Mouse (Mus musculus) cerebellum, adult 2 months (tissue): ENCODE data around the gene Prox1. TPM values are rescaled to one million over a fixed set of nuclear protein-coding genes. Genes with fewer than 3 reads are reported as not detected.

Experiments
- DNase-seq, 2 experiments: peaks; one replicate each; pipeline ENCODE4 v3.0.0; 2021
- H3K27ac ChIP-seq: fragments of 200-500 bp; 2 replicates; pipeline ENCODE4 v1.5.1; 2012; ENCODE audit warnings: low read length, control low read depth, inconsistent platforms; ENCODE audit not compliant: insufficient read depth
- H3K27me3 ChIP-seq: fragments of 200-500 bp; 2 replicates; pipeline ENCODE4 v1.6.1; 2012; ENCODE audit warnings: inconsistent platforms, mild to moderate bottlenecking, low read length, moderate library complexity; ENCODE audit not compliant: control insufficient read depth, insufficient read depth
- H3K4me1 ChIP-seq: fragments of 200-500 bp; 2 replicates; pipeline ENCODE4 v1.6.1; 2011; ENCODE audit warnings: low read length; ENCODE audit not compliant: control insufficient read depth, insufficient read depth
- H3K4me3 ChIP-seq: fragments of 200-500 bp; replicated peaks from 2 replicates; pipeline ENCODE3; 2011; ENCODE audit warnings: mild to moderate bottlenecking, low read depth, low read length, control low read depth; ENCODE audit not compliant: insufficient read depth
- CTCF ChIP-seq: fragments of 200-500 bp; IDR thresholded peaks from 2 replicates; pipeline ENCODE4 v1.5.1; 2011; ENCODE audit warnings: low read depth, mild to moderate bottlenecking, control low read depth, low read length, moderate library complexity, borderline replicate concordance; ENCODE audit not compliant: insufficient read depth
- POLR2A ChIP-seq: fragments of 200-500 bp; IDR thresholded peaks from 2 replicates; pipeline ENCODE4 v1.6.1; 2011; ENCODE audit warnings: low read length, control low read depth, borderline replicate concordance; ENCODE audit not compliant: insufficient read depth
- WGBS: fragments of 180-500 bp; shearing (Covaris S2); methylation state at CpG from one replicate; pipeline ENCODE4 v1.1.7; 2018; 5-methylcytosine and 5-hydroxymethylcytosine counted together
- polyA plus RNA-seq: library from polyadenylated mRNA; depleted of rRNA; stranded (reverse); fragments of >200 nt; gene quantifications from 2 replicates; pipeline ENCODE4 v1.2.3, GENCODE M21; 2012

Gene Prox1
- polyA plus RNA-seq, 1 experiment = 13.7 TPM

GRCm38 (mm10) chr1:190183574-190183973 is 13.1 kb upstream of the Prox1 start:
- WGBS = over 99% methylated on average over 4 of the region's 4 CpGs
- DNase-seq = no peak
- no peak overlapping the region for H3K27ac ChIP-seq
- no peaks in the 10 kb centered on the region for H3K4me1 ChIP-seq
- H3K27me3 ChIP-seq = no peaks in the 10 kb centered on the region
- TF ChIP-seq POLR2A = no peak
- TF ChIP-seq CTCF = no peak
- H3K4me3 ChIP-seq = no peak overlapping the region

- no peak for DNase-seq
- no peak overlapping the region for H3K27ac ChIP-seq
- no peaks in the 10 kb centered on the region for H3K27me3 ChIP-seq
- TF ChIP-seq POLR2A = no peak
- whole genome bisulfite sequencing = 89% methylated on average over 7 of the region's 7 CpGs
- peaks cover 5% of the 10 kb centered on the region for H3K4me1 ChIP-seq
- H3K4me3 ChIP-seq = no peak overlapping the region
Observed at GRCm38 (mm10) chr1:190181765-190182164, 11.3 kb upstream of the Prox1 start.

- 64% methylated on average over 6 of the region's 6 CpGs for WGBS
- Histone ChIP-seq H3K4me1 (peaks cover 5% of the 10 kb centered on the region), H3K27me3 (no peaks in the 10 kb centered on the region), H3K27ac (no peak overlapping the region), H3K4me3 (no peak overlapping the region)
- DNase-seq = no peak
- TF ChIP-seq POLR2A = no peak
Observed at GRCm38 (mm10) chr1:190180861-190181260, 10.3 kb upstream of the Prox1 start.

- peak; percentile 36 to 63 for DNase-seq
- Histone ChIP-seq H3K27me3 (no peaks in the 10 kb centered on the region), H3K4me1 (peaks cover 12% of the 10 kb centered on the region)
Observed at GRCm38 (mm10) chr1:190176961-190177360, 6.4 kb upstream of the Prox1 start.

GRCm38 (mm10) chr1:190174671-190175661 is 4.5 kb upstream of the Prox1 start:
- Histone ChIP-seq H3K27me3 (no peaks in the 10 kb centered on the region), H3K4me1 (peaks cover 12% of the 10 kb centered on the region), H3K27ac (peak overlapping the region; percentile 98), H3K4me3 (peak overlapping the region; percentile 53)
- WGBS = 2% methylated on average over 65 of the region's 65 CpGs
- peak; percentile 72 to 81 for DNase-seq
- TF ChIP-seq POLR2A (0 out of 2 replicates have a peak, but pooled peaks have one; percentile 31), CTCF (no peak)

More at GRCm38 (mm10) chr1:190176961-190177360, 6.4 kb upstream of the Prox1 start:
- H3K27ac ChIP-seq = no peak overlapping the region
- no peak overlapping the region for H3K4me3 ChIP-seq
- WGBS = 24% methylated on average over 3 of the region's 3 CpGs
- TF ChIP-seq CTCF (no peak), POLR2A (no peak)

- TF ChIP-seq POLR2A (peak; percentile 59; the same call in 1 of the 2 replicates), CTCF (no peak)
- DNase-seq = peak; percentile 87 to 90
- no peaks in the 10 kb centered on the region for H3K27me3 ChIP-seq
- WGBS = 11% methylated on average over 13 of the region's 13 CpGs
- H3K27ac ChIP-seq = peak overlapping the region; percentile 98
- H3K4me1 ChIP-seq = peaks cover 12% of the 10 kb centered on the region
- peak overlapping the region; percentile 27 for H3K4me3 ChIP-seq
Observed at GRCm38 (mm10) chr1:190174231-190174630, 3.7 kb upstream of the Prox1 start.

- H3K4me1 ChIP-seq = peaks cover 12% of the 10 kb centered on the region
- DNase-seq = peak; percentile 32 to 39
- H3K27ac ChIP-seq = no peak overlapping the region
- WGBS = 47% methylated on average over 16 of the region's 16 CpGs
- H3K27me3 ChIP-seq = no peaks in the 10 kb centered on the region
- H3K4me3 ChIP-seq = no peak overlapping the region
- TF ChIP-seq CTCF = no peak
- no peak for TF ChIP-seq POLR2A
Observed at GRCm38 (mm10) chr1:190173596-190173995, 3.1 kb upstream of the Prox1 start.

- no peaks in the 10 kb centered on the region for H3K27me3 ChIP-seq
- TF ChIP-seq POLR2A = no peak
- TF ChIP-seq CTCF = no peak
- WGBS = 70% methylated on average over 24 of the region's 24 CpGs
- no peak overlapping the region for H3K4me3 ChIP-seq
- H3K4me1 ChIP-seq = peaks cover 12% of the 10 kb centered on the region
- no peak overlapping the region for H3K27ac ChIP-seq
- DNase-seq = peak; percentile 17 to 34
Observed at GRCm38 (mm10) chr1:190172979-190173461, 2.5 kb upstream of the Prox1 start.
